Mouse (Mus musculus): ENCODE data around the gene Ap3d1. TPM values are rescaled to one million over a fixed set of nuclear protein-coding genes. Genes with fewer than 3 reads are reported as not detected.

Gene Ap3d1
- polyA plus RNA-seq, 1 experiment from 2014 or later = 54.2 TPM

- WGBS = 8% methylated on average over 16 of the region's 16 CpGs
- Histone ChIP-seq H3K4me1 (replicated peaks; ENCODE audit: insufficient read depth, low read length) (peaks cover 39% of the 10 kb centered on the region), H3K9ac (ENCODE audit: low read depth, low read length) (peak overlapping the region; percentile 24; the same call in 1 of the 2 replicates), H3K4me2 (ENCODE audit: low read length) (peak overlapping the region; percentile 44), H3K27ac (peak overlapping the region; percentile 93), H3K27me3 (ENCODE audit: insufficient read depth, low read length) (no peaks in the 10 kb centered on the region), H3K36me3 (ENCODE audit: insufficient read depth, low read length) (peaks cover 29% of the 10 kb centered on the region), H3K4me3 (replicated peaks; ENCODE audit: low read depth, low read length) (0 out of 2 replicates have a peak overlapping the region, but pooled peaks have one; percentile 11), H3K9me3 (replicated peaks; ENCODE audit: low read length) (no peaks in the 10 kb centered on the region)
- peak; percentile 12; the same call in 1 of the 2 replicates for TF ChIP-seq CTCF (IDR thresholded peaks at IDR 0.05; ENCODE audit: low read depth)
- DNase-seq (ENCODE audit: low spot score) = peak; percentile 93
- ATAC-seq (replicated peaks; ENCODE audit: low FRiP score, low read depth) = peak; percentile 77
These were observed 77.7 kb downstream of the Ap3d1 start for GRCm38 (mm10) chr10:80664197-80665015.

GRCm38 (mm10) chr10:80663485-80664196 lies 78.4 kb downstream of the Ap3d1 start:
- no peak overlapping the region for H3K4me2 ChIP-seq (ENCODE audit: low read length)
- WGBS = 31% methylated on average over 5 of the region's 5 CpGs

GRCm38 (mm10) chr10:80661149-80661548 lies 80.9 kb downstream of the Ap3d1 start:
- no peak overlapping the region for H3K4me2 ChIP-seq (ENCODE audit: low read length)

More at GRCm38 (mm10) chr10:80663485-80664196, 78.4 kb downstream of the Ap3d1 start:
- peaks cover 42% of the 10 kb centered on the region for H3K4me1 ChIP-seq (replicated peaks; ENCODE audit: insufficient read depth, low read length)
- H3K36me3 ChIP-seq (ENCODE audit: insufficient read depth, low read length) = peaks cover 22% of the 10 kb centered on the region
- ATAC-seq (replicated peaks; ENCODE audit: low FRiP score, low read depth) (no peak), DNase-seq (ENCODE audit: low spot score) (no peak)
- 0 out of 2 replicates have a peak overlapping the region, but pooled peaks have one; percentile 27 for H3K9ac ChIP-seq (ENCODE audit: low read depth, low read length)
- peak overlapping the region; percentile 93 for H3K27ac ChIP-seq
- no peaks in the 10 kb centered on the region for H3K9me3 ChIP-seq (replicated peaks; ENCODE audit: low read length)
- TF ChIP-seq CTCF (IDR thresholded peaks at IDR 0.05; ENCODE audit: low read depth) = no peak
- no peaks in the 10 kb centered on the region for H3K27me3 ChIP-seq (ENCODE audit: insufficient read depth, low read length)
- H3K4me3 ChIP-seq (replicated peaks; ENCODE audit: low read depth, low read length) = no peak overlapping the region

GRCm38 (mm10) chr10:80659213-80659612 lies 82.9 kb downstream of the Ap3d1 start:
- H3K4me3 ChIP-seq (replicated peaks; ENCODE audit: low read depth, low read length) = no peak overlapping the region; the same call in 1 of the 2 replicates
- peak; percentile 79 for TF ChIP-seq CTCF (IDR thresholded peaks at IDR 0.05; ENCODE audit: low read depth)
- peaks cover 34% of the 10 kb centered on the region; the same call in 1 of the 2 replicates for H3K4me1 ChIP-seq (replicated peaks; ENCODE audit: insufficient read depth, low read length)
- peak overlapping the region; percentile 44 for H3K4me2 ChIP-seq (ENCODE audit: low read length)
- H3K9me3 ChIP-seq (replicated peaks; ENCODE audit: low read length) = no peaks in the 10 kb centered on the region
- WGBS = 13% methylated on average over 10 of the region's 10 CpGs
- no peaks in the 10 kb centered on the region for H3K36me3 ChIP-seq (ENCODE audit: insufficient read depth, low read length)
- H3K9ac ChIP-seq (ENCODE audit: low read depth, low read length) = no peak overlapping the region
- ATAC-seq (replicated peaks; ENCODE audit: low FRiP score, low read depth) = no peak
- DNase-seq (ENCODE audit: low spot score) = peak; percentile 92
- no peaks in the 10 kb centered on the region for H3K27me3 ChIP-seq (ENCODE audit: insufficient read depth, low read length)
- 0 out of 2 replicates have a peak overlapping the region, but pooled peaks have one; percentile 4 for H3K27ac ChIP-seq

More at GRCm38 (mm10) chr10:80661149-80661548, 80.9 kb downstream of the Ap3d1 start:
- H3K4me3 ChIP-seq (replicated peaks; ENCODE audit: low read depth, low read length) = no peak overlapping the region
- DNase-seq (ENCODE audit: low spot score) (peak; percentile 78), ATAC-seq (replicated peaks; ENCODE audit: low FRiP score, low read depth) (no peak)
- peaks cover under 1% of the 10 kb centered on the region for H3K36me3 ChIP-seq (ENCODE audit: insufficient read depth, low read length)
- no peaks in the 10 kb centered on the region for H3K27me3 ChIP-seq (ENCODE audit: insufficient read depth, low read length)
- 25% methylated on average over 5 of the region's 5 CpGs for WGBS
- no peak overlapping the region for H3K27ac ChIP-seq
- no peak overlapping the region for H3K9ac ChIP-seq (ENCODE audit: low read depth, low read length)
- peaks cover 39% of the 10 kb centered on the region for H3K4me1 ChIP-seq (replicated peaks; ENCODE audit: insufficient read depth, low read length)
- no peaks in the 10 kb centered on the region for H3K9me3 ChIP-seq (replicated peaks; ENCODE audit: low read length)
- TF ChIP-seq CTCF (IDR thresholded peaks at IDR 0.05; ENCODE audit: low read depth) = peak; percentile 78

GRCm38 (mm10) chr10:80658841-80659202 lies 83.2 kb downstream of the Ap3d1 start:
- Histone ChIP-seq H3K9ac (ENCODE audit: low read depth, low read length) (no peak overlapping the region), H3K27me3 (ENCODE audit: insufficient read depth, low read length) (no peaks in the 10 kb centered on the region), H3K4me3 (replicated peaks; ENCODE audit: low read depth, low read length) (no peak overlapping the region), H3K4me1 (replicated peaks; ENCODE audit: insufficient read depth, low read length) (peaks cover 30% of the 10 kb centered on the region; the same call in 1 of the 2 replicates), H3K27ac (0 out of 2 replicates have a peak overlapping the region, but pooled peaks have one; percentile 4), H3K4me2 (ENCODE audit: low read length) (peak overlapping the region; percentile 44; the same call in 1 of the 2 replicates), H3K9me3 (replicated peaks; ENCODE audit: low read length) (no peaks in the 10 kb centered on the region), H3K36me3 (ENCODE audit: insufficient read depth, low read length) (no peaks in the 10 kb centered on the region)
- DNase-seq (ENCODE audit: low spot score) (no peak), ATAC-seq (replicated peaks; ENCODE audit: low FRiP score, low read depth) (no peak)
- WGBS = 53% methylated on average over 4 of the region's 4 CpGs
- no peak for TF ChIP-seq CTCF (IDR thresholded peaks at IDR 0.05; ENCODE audit: low read depth)

Measured in kidney, postnatal 0 days (tissue).